Mouse (Mus musculus): ENCODE data around the gene Ank2.
A peak's percentile ranks its signal among the peaks of the same experiment; 100 is the strongest.

DNA sequence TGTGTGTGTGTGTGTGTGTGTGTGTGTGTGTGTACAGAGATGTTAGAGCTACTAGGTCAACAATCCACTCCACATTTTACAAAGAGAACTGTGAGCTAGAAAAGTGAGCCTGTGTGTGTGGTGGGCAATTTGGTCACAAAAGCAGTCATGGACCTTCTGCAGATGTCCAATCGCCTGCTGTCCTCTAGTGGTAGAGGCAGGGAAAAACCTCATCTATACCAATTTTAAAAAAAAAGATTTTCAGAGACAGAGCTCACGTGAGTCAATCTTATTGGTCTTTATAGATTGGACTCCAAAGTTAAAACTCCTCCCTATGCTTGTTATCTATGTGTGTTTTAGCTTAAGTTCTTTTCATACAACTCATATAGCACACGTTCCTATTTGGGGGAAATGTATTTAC, 595.6 kb downstream of the Ank2 start:
- TF ChIP-seq CTCF (IDR thresholded peaks at IDR 0.05; ENCODE audit: insufficient read depth, low read length) (peak; percentile 76), POLR2A (IDR thresholded peaks at IDR 0.05; ENCODE audit: borderline replicate concordance, extremely low read depth, low read depth, low read length) (no peak)
